Mouse (Mus musculus): Measurements from ENCODE around the gene R3hdm1. TPM values are rescaled to one million over a fixed set of nuclear protein-coding genes. Genes with fewer than 3 reads are reported as not detected.

Gene R3hdm1
- polyA plus RNA-seq, 1 experiment from 2014 or later: 22.6 TPM

GRCm38 (mm10) chr1:128270731-128271130, 167.6 kb downstream of the R3hdm1 start:
- no peaks in the 10 kb centered on the region for H3K4me1 ChIP-seq (ENCODE audit: insufficient read depth)
- peaks cover 68% of the 10 kb centered on the region for H3K36me3 ChIP-seq (replicated peaks; ENCODE audit: insufficient read depth, low read length)
- WGBS (ENCODE audit: insufficient replicate concordance): 87% methylated on average over 3 of the region's 3 CpGs

GRCm38 (mm10) chr1:128275908-128276307, 172.8 kb downstream of the R3hdm1 start:
- no peaks in the 10 kb centered on the region for H3K9me3 ChIP-seq (ENCODE audit: low read length)
- ATAC-seq: no peak
- H3K4me2 ChIP-seq (ENCODE audit: low read depth, low read length): no peak overlapping the region
- TF ChIP-seq CTCF (IDR thresholded peaks at IDR 0.05; ENCODE audit: low read depth) (no peak), EP300 (IDR thresholded peaks at IDR 0.05; ENCODE audit: low read depth) (no peak)
- H3K9ac ChIP-seq (replicated peaks): no peak overlapping the region
- WGBS (ENCODE audit: insufficient replicate concordance): 65% methylated on average over 1 of the region's 1 CpGs
- H3K4me1 ChIP-seq (ENCODE audit: insufficient read depth): no peaks in the 10 kb centered on the region
- no peak overlapping the region for H3K27ac ChIP-seq (ENCODE audit: low read depth)
- peaks cover 67% of the 10 kb centered on the region for H3K36me3 ChIP-seq (replicated peaks; ENCODE audit: insufficient read depth, low read length)
- DNase-seq: no peak
- H3K4me3 ChIP-seq (ENCODE audit: low read depth, low read length): no peak overlapping the region
- H3K27me3 ChIP-seq (ENCODE audit: insufficient read depth, low read length): no peaks in the 10 kb centered on the region

More at GRCm38 (mm10) chr1:128270731-128271130, 167.6 kb downstream of the R3hdm1 start:
- Histone ChIP-seq H3K27me3 (ENCODE audit: insufficient read depth, low read length) (no peaks in the 10 kb centered on the region), H3K27ac (ENCODE audit: low read depth) (no peak overlapping the region), H3K4me2 (ENCODE audit: low read depth, low read length) (no peak overlapping the region), H3K9ac (replicated peaks) (no peak overlapping the region), H3K9me3 (ENCODE audit: low read length) (no peaks in the 10 kb centered on the region), H3K4me3 (ENCODE audit: low read depth, low read length) (no peak overlapping the region)
- DNase-seq: no peak
- TF ChIP-seq EP300 (IDR thresholded peaks at IDR 0.05; ENCODE audit: low read depth) (no peak), CTCF (IDR thresholded peaks at IDR 0.05; ENCODE audit: low read depth) (no peak)
- ATAC-seq: no peak

DNA sequence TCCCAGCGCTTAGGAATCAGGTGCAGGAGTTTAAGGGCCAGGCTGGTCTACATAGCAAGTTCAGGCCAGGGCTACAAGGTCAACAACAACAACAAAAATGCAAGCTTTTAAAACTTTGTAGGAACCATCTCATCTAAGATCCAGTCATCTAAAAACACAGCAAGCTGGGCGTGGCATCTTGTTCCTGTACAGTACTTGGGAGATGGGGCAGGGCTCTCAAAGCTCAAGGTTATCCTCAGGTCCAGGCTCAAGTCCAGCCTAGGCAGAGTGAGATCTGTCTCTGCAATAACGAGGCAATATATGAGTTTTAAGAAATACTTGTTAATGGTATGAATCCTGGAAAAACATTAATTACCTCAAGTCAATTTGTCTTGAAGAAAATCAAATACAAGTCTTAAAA, 175.5 kb downstream of the R3hdm1 start:
- DNase-seq: no peak
- TF ChIP-seq EP300 (IDR thresholded peaks at IDR 0.05; ENCODE audit: low read depth) (no peak), CTCF (IDR thresholded peaks at IDR 0.05; ENCODE audit: low read depth) (no peak)
- Histone ChIP-seq H3K27me3 (ENCODE audit: insufficient read depth, low read length) (no peaks in the 10 kb centered on the region), H3K4me2 (ENCODE audit: low read depth, low read length) (no peak overlapping the region), H3K9ac (replicated peaks) (no peak overlapping the region), H3K9me3 (ENCODE audit: low read length) (no peaks in the 10 kb centered on the region), H3K36me3 (replicated peaks; ENCODE audit: insufficient read depth, low read length) (peaks cover 49% of the 10 kb centered on the region), H3K4me1 (ENCODE audit: insufficient read depth) (no peaks in the 10 kb centered on the region), H3K4me3 (ENCODE audit: low read depth, low read length) (no peak overlapping the region), H3K27ac (ENCODE audit: low read depth) (no peak overlapping the region)
- no peak for ATAC-seq
- 86% methylated on average over 3 of the region's 3 CpGs for WGBS (ENCODE audit: insufficient replicate concordance)

GRCm38 (mm10) chr1:128281753-128282152, 178.7 kb downstream of the R3hdm1 start:
- DNase-seq (no peak), ATAC-seq (no peak)
- Histone ChIP-seq H3K4me1 (ENCODE audit: insufficient read depth) (no peaks in the 10 kb centered on the region), H3K36me3 (replicated peaks; ENCODE audit: insufficient read depth, low read length) (peaks cover 26% of the 10 kb centered on the region), H3K27me3 (ENCODE audit: insufficient read depth, low read length) (no peaks in the 10 kb centered on the region), H3K27ac (ENCODE audit: low read depth) (no peak overlapping the region), H3K4me2 (ENCODE audit: low read depth, low read length) (no peak overlapping the region), H3K9ac (replicated peaks) (no peak overlapping the region), H3K4me3 (ENCODE audit: low read depth, low read length) (no peak overlapping the region), H3K9me3 (ENCODE audit: low read length) (no peaks in the 10 kb centered on the region)
- WGBS (ENCODE audit: insufficient replicate concordance): 90% methylated on average over 3 of the region's 3 CpGs
- no peak for TF ChIP-seq EP300 (IDR thresholded peaks at IDR 0.05; ENCODE audit: low read depth)
- peak; percentile 43 for TF ChIP-seq CTCF (IDR thresholded peaks at IDR 0.05; ENCODE audit: low read depth)

GRCm38 (mm10) chr1:128282924-128283323, 179.8 kb downstream of the R3hdm1 start:
- ATAC-seq: no peak
- Histone ChIP-seq H3K36me3 (replicated peaks; ENCODE audit: insufficient read depth, low read length) (peaks cover 15% of the 10 kb centered on the region), H3K27ac (ENCODE audit: low read depth) (no peak overlapping the region), H3K9ac (replicated peaks) (no peak overlapping the region), H3K4me1 (ENCODE audit: insufficient read depth) (no peaks in the 10 kb centered on the region), H3K9me3 (ENCODE audit: low read length) (no peaks in the 10 kb centered on the region), H3K27me3 (ENCODE audit: insufficient read depth, low read length) (no peaks in the 10 kb centered on the region), H3K4me2 (ENCODE audit: low read depth, low read length) (no peak overlapping the region), H3K4me3 (ENCODE audit: low read depth, low read length) (no peak overlapping the region)
- TF ChIP-seq EP300 (IDR thresholded peaks at IDR 0.05; ENCODE audit: low read depth) (no peak), CTCF (IDR thresholded peaks at IDR 0.05; ENCODE audit: low read depth) (peak; percentile 32)
- no peak for DNase-seq
- 86% methylated on average over 3 of the region's 3 CpGs for WGBS (ENCODE audit: insufficient replicate concordance)

DNA sequence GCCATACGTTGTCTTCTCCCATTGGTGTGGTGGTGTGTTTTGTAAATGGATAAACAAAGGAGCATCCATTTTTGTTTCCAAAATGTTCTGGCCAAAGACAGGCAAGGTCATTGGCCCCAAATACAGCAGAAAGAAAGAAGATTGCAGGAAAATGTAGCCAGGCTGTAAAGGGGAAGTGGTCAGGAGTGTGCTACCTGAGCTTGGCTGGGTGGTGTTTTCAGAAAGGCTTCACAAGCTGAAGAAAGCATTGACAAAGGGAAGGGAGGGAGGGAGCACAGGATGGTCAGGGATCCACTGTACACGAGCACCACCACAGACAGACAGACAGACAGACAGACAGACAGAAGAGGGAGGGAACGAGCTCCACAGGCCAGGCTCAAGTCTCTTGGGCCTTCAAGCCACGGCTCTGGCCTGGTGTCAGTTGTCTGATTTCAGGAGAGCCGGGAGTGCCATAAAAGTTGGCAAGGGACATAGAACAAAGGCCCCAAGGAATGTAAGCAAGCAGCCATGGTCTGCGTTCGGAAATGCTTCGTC, 181.1 kb downstream of the R3hdm1 start:
- H3K27me3 ChIP-seq (ENCODE audit: insufficient read depth, low read length): no peaks in the 10 kb centered on the region
- no peaks in the 10 kb centered on the region for H3K9me3 ChIP-seq (ENCODE audit: low read length)
- no peak for DNase-seq
- H3K36me3 ChIP-seq (replicated peaks; ENCODE audit: insufficient read depth, low read length): peaks cover 6% of the 10 kb centered on the region
- 78% methylated on average over 8 of the region's 8 CpGs for WGBS (ENCODE audit: insufficient replicate concordance)
- H3K4me2 ChIP-seq (ENCODE audit: low read depth, low read length): no peak overlapping the region
- H3K9ac ChIP-seq (replicated peaks): no peak overlapping the region
- TF ChIP-seq EP300 (IDR thresholded peaks at IDR 0.05; ENCODE audit: low read depth) (no peak), CTCF (IDR thresholded peaks at IDR 0.05; ENCODE audit: low read depth) (no peak)
- no peak overlapping the region for H3K27ac ChIP-seq (ENCODE audit: low read depth)
- H3K4me1 ChIP-seq (ENCODE audit: insufficient read depth): no peaks in the 10 kb centered on the region
- no peak for ATAC-seq
- no peak overlapping the region for H3K4me3 ChIP-seq (ENCODE audit: low read depth, low read length)

All from liver, postnatal 0 days (tissue).